Mouse (Mus musculus): ENCODE measurements around the gene Ppp1r26. TPM values are rescaled to one million over a fixed set of nuclear protein-coding genes. Genes with fewer than 3 reads are reported as not detected.
"Not testable (repeated sequence)": the region's sequence is repeated elsewhere in the genome, so short reads cannot be mapped to it uniquely, and the experiment has no call there.

Ppp1r26 gene
- total and polyA plus RNA-seq, 2 experiments from 2014 or later, result 11.7 to 60.8 TPM

- DNase-seq (no peak), ATAC-seq (no peak)
- peaks cover 6% of the 10 kb centered on the region; the same call in 1 of the 2 replicates for H3K9me3 ChIP-seq (ENCODE audit: low read length)
- no peak overlapping the region for H3K27ac ChIP-seq (ENCODE audit: low read depth, low read length)
- H3K4me2 ChIP-seq (ENCODE audit: low read depth), result no peak overlapping the region
- H3K4me1 ChIP-seq (ENCODE audit: insufficient read depth), result peaks cover 5% of the 10 kb centered on the region; the same call in 1 of the 2 replicates
- H3K27me3 ChIP-seq (ENCODE audit: insufficient read depth, low read length), result no peaks in the 10 kb centered on the region
- H3K4me3 ChIP-seq (ENCODE audit: low read depth, low read length), result no peak overlapping the region
- TF ChIP-seq CTCF (IDR thresholded peaks at IDR 0.05; ENCODE audit: low read depth), result no peak
- peaks cover 25% of the 10 kb centered on the region for H3K36me3 ChIP-seq (ENCODE audit: insufficient read depth)
- WGBS, result over 99% methylated on average over 14 of the region's 14 CpGs
- H3K9ac ChIP-seq, result no peak overlapping the region
Observed at GRCm38 (mm10) chr2:28469461-28469860, 22.9 kb downstream of the Ppp1r26 start.

DNA sequence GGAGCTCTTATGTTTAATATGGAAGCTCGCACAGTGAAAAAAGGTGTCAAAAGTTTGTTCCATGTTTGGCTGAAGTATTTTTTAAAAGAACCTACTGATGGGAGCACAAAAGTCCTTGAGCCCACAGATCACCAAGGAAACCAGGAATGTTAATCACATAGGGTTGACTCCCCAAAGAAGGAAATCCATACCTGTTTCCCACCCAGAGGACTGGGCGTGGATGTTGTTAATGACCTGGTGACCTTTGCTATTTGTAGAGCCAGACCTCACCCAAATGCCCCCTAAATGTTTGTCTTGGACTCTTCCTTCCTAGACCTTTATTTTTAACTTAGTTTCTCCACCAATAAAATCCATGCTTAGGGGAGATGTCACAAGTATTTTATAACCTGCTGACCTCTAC lies 24.0 kb downstream of the Ppp1r26 start:
- Histone ChIP-seq H3K36me3 (ENCODE audit: insufficient read depth) (peaks cover 25% of the 10 kb centered on the region), H3K9me3 (ENCODE audit: low read length) (peaks cover 6% of the 10 kb centered on the region; the same call in 1 of the 2 replicates), H3K27ac (ENCODE audit: low read depth, low read length) (no peak overlapping the region), H3K27me3 (ENCODE audit: insufficient read depth, low read length) (no peaks in the 10 kb centered on the region), H3K4me2 (ENCODE audit: low read depth) (no peak overlapping the region), H3K4me1 (ENCODE audit: insufficient read depth) (peaks cover 5% of the 10 kb centered on the region; the same call in 1 of the 2 replicates), H3K9ac (no peak overlapping the region), H3K4me3 (ENCODE audit: low read depth, low read length) (no peak overlapping the region)
- 92% methylated on average over 2 of the region's 2 CpGs for WGBS
- TF ChIP-seq CTCF (IDR thresholded peaks at IDR 0.05; ENCODE audit: low read depth), result no peak
- ATAC-seq (no peak), DNase-seq (no peak)

- not testable (repeated sequence) for H3K4me3 ChIP-seq (ENCODE audit: low read depth, low read length); H3K9ac ChIP-seq; H3K9me3 ChIP-seq (ENCODE audit: low read length); DNase-seq; H3K27ac ChIP-seq (ENCODE audit: low read depth, low read length); H3K4me1 ChIP-seq (ENCODE audit: insufficient read depth); H3K27me3 ChIP-seq (ENCODE audit: insufficient read depth, low read length); ATAC-seq; H3K4me2 ChIP-seq (ENCODE audit: low read depth)
- H3K36me3 ChIP-seq (ENCODE audit: insufficient read depth), result peaks cover 25% of the 10 kb centered on the region
- 96% methylated on average over 7 of the region's 8 CpGs for WGBS
Observed at GRCm38 (mm10) chr2:28472011-28472410, 25.4 kb downstream of the Ppp1r26 start.

GRCm38 (mm10) chr2:28477993-28478392 lies 31.4 kb downstream of the Ppp1r26 start:
- H3K27me3 ChIP-seq (ENCODE audit: insufficient read depth, low read length); H3K9ac ChIP-seq; H3K9me3 ChIP-seq (ENCODE audit: low read length); ATAC-seq; H3K4me2 ChIP-seq (ENCODE audit: low read depth); H3K27ac ChIP-seq (ENCODE audit: low read depth, low read length); H3K4me3 ChIP-seq (ENCODE audit: low read depth, low read length); DNase-seq; H3K36me3 ChIP-seq (ENCODE audit: insufficient read depth); H3K4me1 ChIP-seq (ENCODE audit: insufficient read depth): not testable (repeated sequence)
- WGBS, result 92% methylated on average over 5 of the region's 5 CpGs

DNA sequence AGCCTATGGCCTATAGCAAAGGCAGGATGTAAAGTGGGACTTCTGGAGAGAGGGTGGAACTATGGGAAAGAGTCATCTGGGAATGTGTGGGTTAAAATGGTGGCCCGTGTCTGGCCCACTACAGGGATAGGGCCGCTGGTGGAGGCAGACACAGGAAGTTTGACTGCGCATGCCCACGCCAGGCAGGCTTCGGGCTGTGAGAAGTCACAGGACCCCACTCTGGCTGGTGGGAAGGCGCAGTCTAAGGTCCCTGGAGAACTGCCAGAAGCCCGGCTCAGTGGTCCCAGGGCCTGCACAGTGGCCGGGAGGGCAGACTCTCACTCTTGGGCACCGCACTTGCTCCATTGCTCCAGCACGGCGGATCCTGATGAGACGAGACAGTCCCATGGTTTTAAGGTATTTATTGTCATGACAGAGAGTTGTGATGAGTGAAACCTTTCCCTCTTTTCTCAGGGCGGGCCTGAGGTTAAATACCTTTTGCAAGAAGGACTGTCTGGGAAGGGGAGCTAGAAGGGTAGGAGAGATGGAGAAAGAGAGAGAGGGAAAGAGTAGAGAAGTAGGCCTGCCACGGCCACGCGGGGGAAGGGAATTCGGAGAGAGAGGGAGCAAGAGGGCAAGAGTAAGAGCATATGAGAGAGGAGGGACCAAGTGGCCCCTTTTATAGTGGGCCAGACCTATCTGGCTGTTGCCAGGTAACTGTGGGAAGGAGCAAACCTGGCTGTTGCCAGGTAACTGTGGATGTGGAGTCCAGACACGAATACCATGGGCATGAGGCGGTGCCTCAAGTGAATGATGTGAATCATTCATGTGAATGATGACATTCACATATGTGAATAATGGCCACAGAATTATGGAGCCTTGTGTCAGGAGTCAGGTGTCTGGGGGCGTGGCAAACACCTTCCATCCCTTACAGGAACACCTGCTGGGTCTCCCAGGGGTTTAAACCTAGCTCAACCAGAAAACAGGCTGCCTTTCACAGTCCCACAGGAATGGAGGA lies 32.9 kb downstream of the Ppp1r26 start:
- no peaks in the 10 kb centered on the region for H3K4me1 ChIP-seq (ENCODE audit: insufficient read depth)
- 79% methylated on average over 20 of the region's 20 CpGs for WGBS
- H3K27me3 ChIP-seq (ENCODE audit: insufficient read depth, low read length), result no peaks in the 10 kb centered on the region
- no peak overlapping the region for H3K27ac ChIP-seq (ENCODE audit: low read depth, low read length)
- no peak overlapping the region for H3K4me2 ChIP-seq (ENCODE audit: low read depth)
- no peaks in the 10 kb centered on the region for H3K9me3 ChIP-seq (ENCODE audit: low read length)
- no peak overlapping the region for H3K4me3 ChIP-seq (ENCODE audit: low read depth, low read length)
- DNase-seq (no peak), ATAC-seq (peak; percentile 29; the same call in 1 of the 2 replicates)
- H3K36me3 ChIP-seq (ENCODE audit: insufficient read depth), result no peaks in the 10 kb centered on the region
- H3K9ac ChIP-seq, result no peak overlapping the region
- TF ChIP-seq CTCF (IDR thresholded peaks at IDR 0.05; ENCODE audit: low read depth), result no peak

DNA sequence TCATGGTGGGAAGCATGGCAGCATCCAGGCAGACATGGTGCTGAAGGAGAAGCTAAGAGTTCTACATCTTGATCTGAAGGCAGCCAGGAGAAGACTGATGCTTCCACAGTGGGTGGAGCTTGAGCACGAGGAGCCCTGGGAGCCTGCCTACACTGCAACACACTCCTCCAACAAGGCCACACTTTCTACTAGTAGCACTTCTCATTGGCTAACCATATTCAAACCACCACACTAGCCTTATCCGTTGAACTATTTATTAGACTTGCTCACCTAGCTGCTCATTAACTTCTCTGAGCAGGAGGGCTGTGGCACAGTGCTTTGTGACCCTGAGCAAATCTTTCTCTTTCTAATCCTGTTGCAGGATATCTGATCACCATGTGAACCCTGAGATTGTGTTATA lies 37.3 kb downstream of the Ppp1r26 start:
- Histone ChIP-seq H3K4me2 (ENCODE audit: low read depth) (no peak overlapping the region), H3K4me1 (ENCODE audit: insufficient read depth) (no peaks in the 10 kb centered on the region), H3K4me3 (ENCODE audit: low read depth, low read length) (no peak overlapping the region), H3K27me3 (ENCODE audit: insufficient read depth, low read length) (no peaks in the 10 kb centered on the region), H3K9ac (no peak overlapping the region), H3K36me3 (ENCODE audit: insufficient read depth) (no peaks in the 10 kb centered on the region), H3K9me3 (ENCODE audit: low read length) (no peaks in the 10 kb centered on the region), H3K27ac (ENCODE audit: low read depth, low read length) (no peak overlapping the region)
- TF ChIP-seq CTCF (IDR thresholded peaks at IDR 0.05; ENCODE audit: low read depth), result no peak
- no peak for ATAC-seq
- 83% methylated on average over 2 of the region's 2 CpGs for WGBS
- DNase-seq, result no peak

DNA sequence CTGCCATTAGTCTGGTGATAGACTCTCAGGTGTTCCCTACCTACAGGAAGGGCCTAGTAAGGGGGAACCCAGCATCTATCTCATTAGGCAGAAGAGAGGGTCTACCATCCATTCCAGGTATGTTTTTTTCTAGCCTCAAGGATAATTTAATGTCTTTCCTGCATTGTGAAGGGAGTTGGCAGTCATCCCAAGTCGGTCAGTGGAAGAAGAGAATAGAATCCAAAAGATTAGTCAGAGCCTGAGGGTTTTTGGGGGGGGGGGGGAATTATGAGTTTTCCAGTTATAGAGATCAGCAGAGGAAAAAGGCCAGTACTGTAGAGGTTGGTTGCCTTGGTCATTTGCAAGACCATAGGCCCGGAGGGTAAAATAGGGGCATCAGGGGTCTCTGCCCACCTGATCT lies 47.9 kb downstream of the Ppp1r26 start:
- no peaks in the 10 kb centered on the region for H3K36me3 ChIP-seq (ENCODE audit: insufficient read depth)
- H3K27me3 ChIP-seq (ENCODE audit: insufficient read depth, low read length), result no peaks in the 10 kb centered on the region
- ATAC-seq (no peak), DNase-seq (no peak)
- H3K27ac ChIP-seq (ENCODE audit: low read depth, low read length), result no peak overlapping the region
- TF ChIP-seq CTCF (IDR thresholded peaks at IDR 0.05; ENCODE audit: low read depth), result no peak
- WGBS, result 75% methylated on average over 2 of the region's 2 CpGs
- H3K4me3 ChIP-seq (ENCODE audit: low read depth, low read length), result no peak overlapping the region
- H3K4me1 ChIP-seq (ENCODE audit: insufficient read depth), result no peaks in the 10 kb centered on the region
- no peaks in the 10 kb centered on the region for H3K9me3 ChIP-seq (ENCODE audit: low read length)
- H3K4me2 ChIP-seq (ENCODE audit: low read depth), result no peak overlapping the region
- H3K9ac ChIP-seq, result no peak overlapping the region

Data from forebrain, postnatal 0 days (tissue).